Mouse (Mus musculus) mesoderm, embryonic 11.5 days (tissue): Measurements from ENCODE around the gene Pafah1b1.

Experiments used
- DNase-seq: peaks from one replicate; pipeline ENCODE4 v3.0.0-alpha.2; 2012; ENCODE audit warnings: low read depth, low spot score

The Pafah1b1 gene

GRCm38 (mm10) chr11:74724235-74724791 lies at the start of gene Pafah1b1:
TSS of gene Pafah1b1 (minus strand) at chr11:74724670.
- peak; percentile 93 for DNase-seq

- no peak for DNase-seq
These were observed 47.9 kb upstream of the Pafah1b1 start for GRCm38 (mm10) chr11:74772386-74772785.

- no peak for DNase-seq
These were observed 47.2 kb upstream of the Pafah1b1 start for GRCm38 (mm10) chr11:74771650-74772049.

- DNase-seq: no peak
These were observed 46.8 kb upstream of the Pafah1b1 start for GRCm38 (mm10) chr11:74771234-74771633.

- peak; percentile 98 for DNase-seq
These were observed 46.2 kb upstream of the Pafah1b1 start, which contains the start of gene Mettl16 for GRCm38 (mm10) chr11:74770595-74771207. TSS of gene Mettl16 (plus strand) at chr11:74770830.

- no peak for DNase-seq
These were observed 45.6 kb upstream of the Pafah1b1 start for GRCm38 (mm10) chr11:74770037-74770436.

GRCm38 (mm10) chr11:74768045-74768444 lies 43.6 kb upstream of the Pafah1b1 start:
- DNase-seq: peak; percentile 51

- no peak for DNase-seq
These were observed 43.0 kb upstream of the Pafah1b1 start for GRCm38 (mm10) chr11:74767469-74767868.

GRCm38 (mm10) chr11:74763960-74764625 lies 39.6 kb upstream of the Pafah1b1 start:
- no peak for DNase-seq

GRCm38 (mm10) chr11:74761011-74761705 lies 36.7 kb upstream of the Pafah1b1 start:
- DNase-seq: no peak

GRCm38 (mm10) chr11:74756631-74757030 lies 32.2 kb upstream of the Pafah1b1 start:
- no peak for DNase-seq

- no peak for DNase-seq
These were observed 27.0 kb upstream of the Pafah1b1 start for GRCm38 (mm10) chr11:74751352-74752066.

GRCm38 (mm10) chr11:74750662-74751351 lies 26.3 kb upstream of the Pafah1b1 start:
- DNase-seq: no peak

- no peak for DNase-seq
These were observed 24.8 kb upstream of the Pafah1b1 start for GRCm38 (mm10) chr11:74749241-74749640.

GRCm38 (mm10) chr11:74748022-74748421 lies 23.6 kb upstream of the Pafah1b1 start:
- DNase-seq: peak; percentile 48

GRCm38 (mm10) chr11:74737861-74738260 lies 13.4 kb upstream of the Pafah1b1 start:
- DNase-seq: no peak

- DNase-seq: no peak
These were observed 10.4 kb upstream of the Pafah1b1 start for GRCm38 (mm10) chr11:74734917-74735316.

GRCm38 (mm10) chr11:74725181-74725580 lies 711 bp upstream of the Pafah1b1 start:
- no peak for DNase-seq

- peak; percentile 88 for DNase-seq
These were observed 874 bp downstream of the Pafah1b1 start for GRCm38 (mm10) chr11:74723357-74724234.

- DNase-seq: no peak
These were observed 2.5 kb downstream of the Pafah1b1 start for GRCm38 (mm10) chr11:74721971-74722370.
